Mouse (Mus musculus): ENCODE data around the gene Odc1.
"Not testable (repeated sequence)": the region's sequence is repeated elsewhere in the genome, so short reads cannot be mapped to it uniquely, and the experiment has no call there.

The Odc1 gene

DNA sequence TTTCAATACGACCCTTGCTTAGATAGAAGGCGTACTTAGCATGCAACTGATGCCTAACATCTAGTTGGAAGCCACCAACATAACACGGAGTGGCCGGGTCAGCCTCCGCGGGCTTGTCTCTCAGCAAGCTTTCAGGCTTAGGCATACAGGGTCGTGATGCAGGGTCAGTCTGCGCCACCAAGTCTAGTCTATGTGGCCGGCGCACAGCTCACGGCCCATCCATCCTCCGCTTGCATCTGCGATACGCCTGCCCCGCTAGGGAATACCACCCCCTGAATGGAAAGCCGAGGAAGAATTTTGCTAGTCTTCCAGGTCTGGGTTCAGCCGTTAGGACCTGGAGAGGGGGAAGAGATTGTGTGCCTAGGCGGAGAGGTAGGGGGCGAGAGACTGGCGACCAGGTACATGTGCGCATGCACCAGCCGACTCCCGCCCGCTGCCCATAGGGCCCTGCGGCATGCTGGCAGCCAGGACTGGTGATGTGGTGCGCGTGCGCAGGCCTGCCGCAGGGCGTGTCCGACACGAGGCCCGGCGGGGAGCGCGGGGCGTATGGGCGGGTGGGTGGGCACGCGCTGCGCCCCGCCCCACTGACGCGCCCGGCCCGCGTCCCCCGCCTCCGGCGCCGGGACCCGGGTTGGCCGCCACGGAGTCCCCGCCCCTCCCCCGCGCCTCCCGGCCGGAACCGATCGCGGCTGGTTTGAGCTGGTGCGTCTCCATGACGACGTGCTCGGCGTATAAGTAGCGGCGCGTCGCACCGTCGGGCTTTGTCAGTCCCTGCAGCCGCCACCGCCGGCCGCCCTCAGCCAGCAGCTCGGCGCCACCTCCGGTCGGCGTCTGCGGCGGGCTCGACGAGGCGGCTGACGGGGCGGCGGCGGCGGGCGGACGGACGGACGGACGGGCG is at the start of gene Odc1:
Odc1 (plus strand) TSS at position 586 of the 898 bp plus-strand sequence.
- DNase-seq (ENCODE audit: low spot score) = peak; percentile 95

DNA sequence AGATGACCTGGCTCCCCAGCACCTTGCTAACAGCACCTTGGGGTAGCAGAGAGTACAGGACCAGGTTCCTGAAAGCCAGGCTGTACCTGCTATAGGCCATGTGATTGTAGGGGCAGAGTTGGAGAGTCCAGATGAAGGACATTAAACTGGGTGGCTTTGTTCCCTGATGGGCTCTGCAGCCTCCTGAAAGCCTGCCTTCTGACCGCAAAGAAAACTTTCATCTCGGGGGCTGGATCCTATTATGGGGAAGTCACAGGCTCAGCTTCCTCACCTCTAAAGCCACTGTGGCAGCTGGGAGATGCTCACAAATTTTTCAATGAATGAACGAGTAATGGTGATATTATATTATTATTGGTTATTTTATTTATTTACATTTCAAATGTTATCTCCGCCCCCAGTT is 49.8 kb upstream of the Odc1 start:
- no peak for DNase-seq (ENCODE audit: low spot score)

DNA sequence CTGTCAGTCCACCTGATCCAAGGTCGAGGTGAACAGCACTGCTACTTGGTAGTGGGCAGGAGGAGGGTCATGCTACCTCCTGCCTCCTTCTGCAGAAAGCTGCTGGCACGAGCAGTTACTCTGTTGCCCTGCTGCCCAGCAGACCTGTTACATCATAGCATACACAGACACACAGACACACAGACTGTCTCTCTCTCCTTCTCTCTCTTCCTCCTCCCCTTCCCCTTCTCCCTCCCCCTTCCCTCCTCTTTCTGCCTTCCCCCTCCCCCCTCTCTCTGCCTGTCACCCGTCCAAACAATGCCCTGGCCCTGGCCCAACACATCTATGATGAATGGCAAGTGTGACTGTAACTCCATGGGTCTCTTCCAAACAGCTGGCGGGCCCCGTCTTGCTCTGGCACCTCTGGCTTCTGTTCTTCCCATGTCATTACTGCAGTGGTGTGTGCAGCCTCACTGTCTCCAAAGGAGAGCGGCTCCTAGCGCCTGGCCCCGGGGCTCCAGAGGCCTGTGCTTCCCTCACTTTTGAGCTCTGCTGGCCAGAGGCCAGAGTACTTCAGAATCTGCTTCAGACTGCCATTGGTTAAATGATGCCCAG is 48.6 kb upstream of the Odc1 start:
- DNase-seq (ENCODE audit: low spot score) = no peak

DNA sequence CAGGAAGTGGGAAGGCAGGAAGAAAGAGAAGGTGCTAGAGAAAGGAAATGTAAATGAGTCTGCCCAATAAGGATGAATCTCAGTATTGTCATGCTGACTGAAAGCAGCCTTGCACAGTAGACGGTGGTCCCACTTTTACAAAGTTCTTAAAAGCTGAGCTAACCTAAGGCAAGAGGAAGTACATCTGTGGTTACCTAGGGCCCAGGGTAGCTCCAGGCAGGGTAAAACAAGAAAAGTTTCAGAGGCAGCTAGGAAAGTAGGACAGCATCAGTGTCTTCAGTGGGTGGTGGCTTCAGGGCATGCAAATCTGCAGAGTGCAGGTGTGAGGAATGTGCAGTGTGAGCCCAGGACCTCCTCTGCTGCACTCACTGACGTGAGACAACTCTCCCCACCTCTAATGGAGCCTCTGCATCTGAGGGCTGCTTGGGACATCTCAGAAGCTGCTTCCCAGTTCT is 38.9 kb upstream of the Odc1 start:
- DNase-seq (ENCODE audit: low spot score) = no peak

DNA sequence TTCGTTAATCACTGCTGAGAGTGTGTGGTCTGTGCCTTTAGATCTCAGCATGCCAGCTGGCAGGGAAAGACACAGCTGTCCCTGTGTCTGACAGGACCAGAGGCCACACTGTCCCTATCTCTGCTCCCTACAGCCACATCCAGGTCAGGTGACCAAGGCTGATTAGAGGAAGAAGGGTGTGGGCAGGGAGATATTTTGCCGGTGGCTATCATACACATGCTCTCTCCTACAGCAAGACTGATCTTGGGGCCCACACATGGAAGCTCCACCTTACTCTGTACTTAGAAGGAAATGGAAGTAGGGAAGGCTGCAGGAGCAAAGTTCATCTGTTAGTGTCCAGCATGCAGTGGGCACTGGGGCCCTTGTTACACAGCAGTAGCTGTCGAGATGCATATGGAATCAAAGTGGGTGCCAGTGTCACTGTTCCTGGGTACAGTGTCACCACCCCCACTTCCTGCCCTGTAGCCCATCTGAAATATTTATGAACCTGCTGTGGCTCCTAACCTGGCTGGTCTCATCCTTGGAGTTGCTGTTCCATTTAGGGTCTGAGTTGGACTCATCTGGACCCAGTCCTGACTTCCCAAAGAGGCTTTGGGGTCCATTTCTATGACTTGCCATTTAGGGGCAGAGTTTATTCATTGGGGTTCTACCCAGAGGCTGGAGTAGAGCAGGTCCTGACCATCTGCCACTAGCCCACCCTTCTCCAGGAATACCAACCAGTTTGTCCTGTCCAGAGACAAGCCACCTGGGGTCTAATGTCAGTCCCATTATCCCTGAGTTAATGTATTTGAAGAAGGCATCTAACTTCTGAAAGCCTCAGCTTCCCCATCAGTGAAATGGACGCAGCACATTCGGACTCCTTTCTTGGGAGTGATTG is 38.2 kb upstream of the Odc1 start:
- no peak for DNase-seq (ENCODE audit: low spot score)

DNA sequence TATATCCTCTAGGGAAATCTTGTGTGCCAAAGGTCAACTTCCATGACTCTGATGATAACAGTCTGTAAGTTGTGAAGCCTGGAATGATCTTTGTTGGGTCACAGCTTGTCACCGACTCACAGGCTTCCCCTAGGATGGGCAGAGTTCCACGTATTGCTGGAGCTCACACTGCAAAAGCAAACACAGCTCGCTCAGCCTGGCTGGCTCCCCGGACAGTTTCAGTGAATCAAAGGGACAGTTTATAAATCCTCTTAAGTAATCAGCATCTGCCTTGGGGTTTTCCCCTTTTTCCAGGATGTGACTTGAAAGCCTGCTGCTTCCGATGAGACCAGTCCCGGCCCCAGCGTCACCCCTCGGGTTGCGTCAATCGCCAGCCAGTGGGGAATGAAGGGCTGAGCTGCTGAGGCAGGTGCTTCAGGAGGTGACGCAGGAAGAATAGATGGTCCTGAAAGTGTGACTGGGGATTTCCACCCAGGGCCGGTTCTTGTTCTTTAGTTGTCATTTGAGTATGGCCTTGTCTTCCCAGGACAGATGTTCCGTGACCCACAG is 37.5 kb upstream of the Odc1 start:
- no peak for DNase-seq (ENCODE audit: low spot score)

DNA sequence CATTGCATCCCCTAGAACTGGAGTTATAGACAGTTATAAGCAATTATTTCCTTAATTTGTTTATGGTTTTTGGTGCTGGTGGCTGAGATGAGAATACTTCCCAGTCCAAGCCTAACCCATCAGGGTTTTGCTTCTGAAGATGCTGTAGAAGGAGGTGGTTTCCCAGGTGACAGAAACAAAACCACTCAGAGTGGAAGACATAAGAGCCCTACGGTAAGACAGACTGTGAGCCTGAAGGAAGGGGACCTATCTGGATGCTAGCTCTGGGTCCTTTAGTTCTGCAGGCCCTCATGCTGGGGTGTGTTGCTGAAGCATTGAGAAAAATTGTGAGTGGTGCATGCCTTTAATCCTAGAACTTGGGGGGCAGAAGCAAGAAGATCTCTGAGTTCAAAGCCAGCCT is 35.3 kb upstream of the Odc1 start:
- no peak for DNase-seq (ENCODE audit: low spot score)

DNA sequence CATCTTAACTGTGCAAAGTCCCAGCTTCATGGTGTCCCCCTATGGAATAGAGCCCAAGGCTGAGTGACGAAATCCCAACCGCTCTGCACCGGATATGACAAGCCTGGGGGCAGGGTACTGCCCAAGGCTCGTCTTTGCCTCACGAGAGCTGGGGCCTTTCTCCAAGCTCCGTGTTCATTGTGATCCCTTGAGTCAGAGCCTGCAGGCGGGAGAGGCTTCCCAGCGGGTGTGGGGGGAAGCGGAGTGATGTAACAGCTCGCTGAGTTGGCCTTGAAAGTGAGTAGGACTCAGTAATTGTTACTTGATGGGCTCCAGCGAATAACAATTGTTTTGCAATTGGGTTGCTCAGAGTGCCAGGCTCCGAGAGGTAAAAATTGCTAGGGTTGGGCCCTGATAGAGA is 34.4 kb upstream of the Odc1 start:
- DNase-seq (ENCODE audit: low spot score) = no peak

DNA sequence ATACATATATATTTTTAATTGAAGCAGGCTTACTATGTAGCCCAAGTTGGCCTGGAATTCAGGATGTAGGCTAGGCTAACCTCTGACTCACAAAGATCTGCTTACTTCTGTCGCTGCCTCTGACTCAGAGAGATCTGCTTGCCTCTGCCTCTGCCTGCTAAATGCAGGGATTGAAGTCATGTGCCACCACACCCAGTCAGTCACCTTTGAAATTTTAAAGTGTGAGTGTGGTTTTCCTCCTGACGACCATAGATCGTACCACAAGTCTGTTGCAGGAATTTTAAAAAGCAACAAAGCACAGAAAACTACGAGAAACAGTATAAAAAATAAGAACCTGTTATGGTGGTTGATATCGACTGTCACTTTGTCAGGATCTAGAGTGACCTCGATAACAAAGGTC is 33.6 kb upstream of the Odc1 start:
- no peak for DNase-seq (ENCODE audit: low spot score)

DNA sequence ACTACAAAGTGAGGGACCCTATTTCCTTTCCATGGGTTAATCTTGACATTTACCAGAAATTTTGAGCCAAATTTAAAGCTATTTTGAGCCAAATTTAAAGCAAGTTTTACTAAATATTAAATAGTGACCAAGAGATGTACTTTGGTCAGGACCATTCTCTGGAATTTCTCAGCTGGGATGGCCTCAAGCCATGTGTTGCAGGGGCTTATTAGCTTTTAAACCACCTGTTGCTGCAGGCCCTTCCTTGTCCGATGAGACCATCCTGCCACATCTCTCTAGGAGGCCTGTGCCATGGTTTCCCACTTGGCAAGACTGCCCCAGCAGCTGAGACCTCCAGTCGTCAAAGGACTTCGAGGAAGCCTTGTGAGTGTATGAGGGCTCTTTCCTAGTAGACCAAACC is 15.4 kb upstream of the Odc1 start:
- DNase-seq (ENCODE audit: low spot score) = no peak

DNA sequence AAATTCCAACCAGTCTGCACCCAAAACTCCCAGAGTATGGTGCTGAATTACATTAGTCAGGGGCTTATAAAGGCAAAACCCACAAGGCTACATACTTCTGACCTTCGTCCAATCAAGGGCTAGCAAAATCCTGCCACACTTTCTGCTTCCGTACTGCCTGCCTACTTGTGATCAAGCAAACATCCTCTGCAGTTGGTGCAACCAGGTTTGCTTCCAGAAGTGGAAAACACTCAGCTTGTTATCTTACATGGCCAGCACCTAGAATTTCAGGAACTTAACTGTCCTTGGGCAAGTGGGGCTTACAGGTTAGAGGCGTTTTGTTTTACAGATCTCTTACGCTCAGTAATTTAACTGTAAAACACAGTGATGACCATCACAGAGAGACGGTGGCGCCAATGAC is 14.9 kb upstream of the Odc1 start:
- DNase-seq (ENCODE audit: low spot score) = no peak

DNA sequence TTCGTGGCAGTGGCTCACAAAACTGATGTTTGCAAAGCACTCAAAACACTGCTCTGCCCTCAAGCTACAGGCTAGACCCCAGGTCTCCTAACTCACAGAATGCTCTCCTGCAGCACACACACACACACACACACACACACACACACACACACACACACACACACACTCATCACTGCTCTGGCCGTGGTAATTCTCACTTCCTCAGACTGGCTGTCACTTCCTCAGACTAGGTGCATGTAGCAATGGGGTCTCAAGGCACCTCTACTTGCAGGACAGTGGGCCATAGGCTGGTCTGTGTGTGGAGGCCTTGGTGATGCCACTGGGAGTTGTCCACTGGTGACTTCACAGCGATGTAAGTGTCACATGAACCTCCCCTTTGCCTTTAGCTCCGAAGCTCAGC is 13.8 kb upstream of the Odc1 start:
- DNase-seq (ENCODE audit: low spot score) = no peak

DNA sequence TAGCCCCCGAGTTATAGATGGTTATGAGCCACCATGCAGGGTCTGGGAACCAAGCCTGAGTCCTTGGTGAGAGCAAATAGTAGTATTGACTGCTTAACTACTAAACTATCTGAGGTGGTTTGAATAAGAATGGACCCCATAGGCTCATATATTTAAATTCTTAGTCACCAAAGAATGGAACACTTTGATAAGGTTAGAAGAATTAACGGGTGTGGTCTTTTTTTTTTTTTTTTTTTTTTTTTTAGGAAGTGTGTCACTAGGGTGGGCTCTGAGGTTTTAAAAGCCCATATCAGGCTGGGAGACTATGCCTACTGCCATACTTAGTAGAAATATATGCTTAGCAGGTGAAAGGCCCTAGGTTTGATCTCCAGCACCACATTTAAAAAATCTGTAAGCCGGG is 8.4 kb upstream of the Odc1 start:
- DNase-seq (ENCODE audit: low spot score) = no peak

DNA sequence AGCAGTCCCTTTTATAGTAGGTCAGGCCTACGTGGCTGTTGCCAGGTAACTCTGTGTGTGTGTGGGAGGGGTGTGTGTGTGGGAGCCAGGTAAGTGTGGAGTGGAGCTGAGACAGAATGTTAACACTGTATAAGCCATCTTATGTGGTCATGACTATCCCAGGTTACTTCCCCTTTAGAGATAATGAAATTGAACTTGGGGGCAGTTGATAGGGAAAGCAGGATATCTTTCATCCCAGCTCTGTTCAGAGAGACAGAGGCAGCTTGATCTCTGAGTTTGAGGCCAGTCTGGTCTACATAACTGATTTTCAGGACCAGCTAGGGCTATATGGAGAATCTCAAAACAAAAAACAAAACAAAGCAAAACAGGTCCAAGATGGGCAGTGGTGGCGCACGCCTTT is 7.4 kb upstream of the Odc1 start:
- no peak for DNase-seq (ENCODE audit: low spot score)

DNA sequence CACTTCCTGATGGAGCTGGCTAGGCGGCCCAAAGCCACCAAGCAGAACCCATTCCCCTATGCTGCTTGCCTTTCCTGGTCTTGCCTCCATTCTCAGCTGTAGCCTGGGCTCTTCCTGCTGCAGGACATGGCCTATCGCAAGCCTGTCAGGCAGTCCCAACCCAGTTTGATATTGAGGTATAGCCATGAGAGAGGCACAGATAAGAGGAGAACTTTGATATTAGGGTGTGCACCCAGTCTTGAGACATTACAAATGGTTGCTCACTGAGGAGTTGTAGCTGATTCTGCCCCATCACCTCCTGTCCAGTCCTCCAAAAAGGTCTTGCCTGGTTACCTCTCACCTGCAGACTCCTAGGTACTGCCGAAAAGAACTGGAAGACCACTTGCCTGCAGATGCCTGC is 6.5 kb upstream of the Odc1 start:
- no peak for DNase-seq (ENCODE audit: low spot score)

DNA sequence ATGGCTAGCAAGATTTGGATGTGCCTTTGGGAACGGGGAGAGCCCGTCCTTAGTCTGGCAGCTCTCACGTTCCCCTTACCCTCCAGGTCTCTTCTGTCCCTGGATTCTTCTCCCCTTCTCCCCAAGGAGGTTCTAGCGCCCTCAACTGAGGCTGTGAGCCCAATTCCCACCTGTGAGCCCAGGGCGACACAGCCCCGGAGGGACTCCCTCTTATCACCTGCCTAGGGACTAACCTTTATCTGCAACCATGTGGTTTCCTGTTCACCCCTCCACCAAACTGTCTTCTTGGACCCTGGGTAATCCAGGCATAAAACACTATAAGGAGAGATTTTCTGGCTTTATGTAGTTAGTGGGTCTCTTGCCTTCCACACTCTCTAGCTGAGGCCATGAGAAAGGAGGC is 5.6 kb upstream of the Odc1 start:
- DNase-seq (ENCODE audit: low spot score) = no peak

DNA sequence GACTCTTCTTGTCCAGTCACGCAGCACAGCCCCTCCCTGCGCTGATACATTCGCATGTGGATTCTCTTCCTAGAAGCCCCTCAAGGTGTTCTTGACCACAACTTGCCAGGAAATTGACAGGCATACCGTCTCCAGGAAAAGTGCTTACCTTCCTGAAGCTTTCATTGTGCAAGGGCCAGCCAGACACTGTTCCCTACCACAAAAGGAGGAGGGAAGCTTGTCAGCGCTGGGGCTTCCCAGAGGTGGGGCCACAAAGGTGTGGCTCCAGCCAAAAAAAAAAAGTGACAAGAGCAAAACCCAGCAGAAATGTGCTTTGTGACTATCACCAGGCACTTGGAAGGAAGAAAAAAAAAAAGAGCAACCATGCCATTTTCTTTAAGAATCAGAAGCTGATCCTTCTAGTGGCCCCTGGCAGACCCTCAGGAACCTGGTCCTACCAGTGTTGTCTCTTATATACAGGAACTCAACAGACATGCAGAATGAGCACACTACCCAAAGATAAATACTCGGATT is 4.5 kb upstream of the Odc1 start:
- DNase-seq (ENCODE audit: low spot score) = no peak

DNA sequence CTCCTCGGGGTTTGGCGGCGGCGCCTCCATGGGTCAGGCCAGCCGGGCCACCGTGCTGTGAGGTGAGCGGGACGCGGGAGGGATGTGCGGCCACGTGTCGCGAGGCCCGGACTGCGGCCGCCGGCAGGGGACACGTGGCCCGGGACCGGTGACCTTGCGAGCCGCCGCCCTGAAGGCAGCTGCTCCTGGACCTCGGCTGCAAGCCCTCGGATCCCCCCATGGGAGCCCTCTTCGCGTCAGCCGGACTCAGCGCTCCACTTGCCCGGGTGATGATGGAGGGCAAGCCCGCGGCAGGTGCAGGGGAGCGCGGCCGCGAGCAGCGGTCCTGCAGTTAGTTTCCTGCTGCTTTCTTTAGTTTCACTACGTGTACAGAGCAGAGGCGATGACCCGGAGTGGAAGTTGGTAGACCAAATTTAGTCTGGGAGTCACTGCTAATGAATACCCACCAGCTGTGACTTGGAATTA is 545 bp downstream of the Odc1 start:
- DNase-seq (ENCODE audit: low spot score) = no peak

DNA sequence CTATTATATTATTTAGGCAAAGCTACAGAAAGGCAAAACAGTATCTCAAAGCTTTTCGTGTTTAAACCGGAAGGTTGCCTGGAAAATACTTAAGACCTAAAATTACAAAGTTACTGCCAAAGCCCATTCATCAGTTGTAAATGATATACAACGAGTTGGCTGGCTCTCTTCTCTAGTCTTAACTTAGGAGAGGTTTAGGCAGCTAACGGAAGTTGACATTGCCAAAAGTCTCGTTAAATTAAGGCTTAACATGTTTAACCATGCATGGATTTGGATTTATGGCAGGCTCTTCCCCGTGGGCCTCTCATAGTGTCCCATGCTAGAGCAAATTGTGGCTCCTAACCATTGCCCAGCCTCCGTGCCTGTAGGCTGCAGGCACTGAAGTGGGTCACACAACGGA is 1.3 kb downstream of the Odc1 start:
- DNase-seq (ENCODE audit: low spot score) = no peak

DNA sequence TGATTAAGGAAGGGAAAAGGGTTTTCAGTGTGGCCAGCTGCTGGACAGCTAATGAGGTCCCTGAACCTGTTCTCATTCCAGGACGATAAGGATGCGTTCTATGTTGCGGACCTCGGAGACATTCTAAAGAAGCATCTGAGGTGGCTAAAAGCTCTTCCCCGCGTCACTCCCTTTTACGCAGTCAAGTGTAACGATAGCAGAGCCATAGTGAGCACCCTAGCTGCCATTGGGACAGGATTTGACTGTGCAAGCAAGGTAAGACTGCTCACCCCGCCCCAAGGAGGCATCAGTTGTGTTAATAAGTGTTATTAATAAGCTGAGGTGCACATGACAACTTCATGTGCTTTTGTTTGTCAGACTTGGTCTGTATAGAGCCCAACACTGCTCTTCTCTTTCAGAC is 3.0 kb downstream of the Odc1 start:
- DNase-seq (ENCODE audit: low spot score) = not testable (repeated sequence)

DNA sequence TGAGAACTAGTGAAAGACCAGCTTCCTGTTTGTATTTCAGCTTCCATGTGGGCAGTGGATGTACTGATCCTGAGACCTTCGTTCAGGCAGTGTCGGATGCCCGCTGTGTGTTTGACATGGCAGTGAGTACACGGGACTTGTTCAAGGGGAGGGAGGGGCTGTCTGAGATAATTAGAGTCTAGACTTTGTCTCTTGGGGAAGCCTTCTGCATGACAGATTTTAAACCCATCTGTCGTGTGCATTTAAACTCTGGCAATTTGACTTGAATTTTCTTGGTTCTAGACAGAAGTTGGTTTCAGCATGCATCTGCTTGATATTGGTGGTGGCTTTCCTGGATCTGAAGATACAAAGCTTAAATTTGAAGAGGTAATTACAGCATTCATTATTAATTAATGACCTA is 3.9 kb downstream of the Odc1 start:
- DNase-seq (ENCODE audit: low spot score) = no peak

DNA sequence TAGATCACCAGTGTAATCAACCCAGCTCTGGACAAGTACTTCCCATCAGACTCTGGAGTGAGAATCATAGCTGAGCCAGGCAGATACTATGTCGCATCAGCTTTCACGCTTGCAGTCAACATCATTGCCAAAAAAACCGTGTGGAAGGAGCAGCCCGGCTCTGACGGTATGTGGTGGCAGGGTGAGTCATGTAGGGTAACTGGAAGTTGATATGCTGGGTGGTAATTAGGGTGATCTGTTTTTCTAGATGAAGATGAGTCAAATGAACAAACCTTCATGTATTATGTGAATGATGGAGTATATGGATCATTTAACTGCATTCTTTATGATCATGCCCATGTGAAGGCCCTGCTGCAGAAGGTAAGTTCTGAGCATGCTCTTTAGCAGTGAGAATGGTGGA is 4.8 kb downstream of the Odc1 start:
- not testable (repeated sequence) for DNase-seq (ENCODE audit: low spot score)
